Mouse (Mus musculus): ENCODE results near the gene Tnfrsf9.

DNA sequence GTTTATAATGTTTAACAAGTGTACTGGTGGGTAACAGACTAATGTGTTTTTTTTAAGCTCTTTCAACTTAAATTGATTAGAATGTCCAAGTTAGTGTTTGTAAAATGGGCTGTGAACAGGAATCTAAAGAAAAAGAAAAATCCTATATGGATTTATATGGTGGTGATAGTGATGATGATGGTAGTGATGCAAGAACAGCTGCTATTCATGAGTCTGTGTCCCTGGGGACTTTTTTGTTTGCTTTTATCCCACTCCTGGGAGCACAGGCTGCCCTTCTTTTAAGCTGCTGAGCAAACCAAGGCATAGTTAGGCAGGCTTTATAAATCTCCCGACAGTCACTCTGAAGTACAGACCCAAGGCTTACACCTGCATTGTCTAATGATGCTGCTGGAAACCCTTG, 19.1 kb downstream of the Tnfrsf9 start:
- TF ChIP-seq GATA1 (IDR thresholded peaks at IDR 0.05; ENCODE audit: borderline replicate concordance, low read length) (no peak), FLI1 (IDR thresholded peaks at IDR 0.05; ENCODE audit: low read length) (no peak)
